Mouse (Mus musculus) C2C12 (cell line): ENCODE data around the gene Ripor2.

Experiments
- CTCF ChIP-seq: IDR thresholded peaks from one replicate; pipeline ENCODE4 v1.5.1; 2011; ENCODE audit not compliant: control insufficient read depth, insufficient read depth, insufficient read length
- MAX ChIP-seq: IDR thresholded peaks from one replicate; pipeline ENCODE4 v1.6.1; 2011; ENCODE audit warnings: mild to moderate bottlenecking, control low read depth

DNA sequence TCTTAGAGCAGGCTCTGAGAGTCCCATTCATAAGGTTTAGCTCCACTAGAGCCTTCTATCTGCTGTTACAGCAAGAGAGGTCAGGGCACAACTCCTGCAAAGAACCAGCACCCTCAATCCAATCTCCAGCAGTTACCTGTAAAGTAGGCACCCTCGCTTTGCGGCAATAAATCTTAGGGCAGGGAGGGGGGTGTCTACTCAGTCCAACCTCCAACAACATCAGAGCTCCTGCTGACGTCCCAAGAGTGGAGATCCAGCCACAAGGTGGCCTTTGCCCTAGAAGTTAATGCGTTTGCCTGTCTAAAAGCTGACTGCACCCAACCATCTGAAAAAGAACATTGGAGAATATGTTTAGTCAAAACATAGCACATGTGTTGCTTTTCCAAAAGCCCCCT, 58.2 kb downstream of the Ripor2 start:
- TF ChIP-seq MAX, result no peak
- TF ChIP-seq CTCF, result no peak
